Mouse (Mus musculus): ENCODE measurements around the gene Lrmda.
A peak's percentile ranks its signal among the peaks of the same experiment; 100 is the strongest.
"Not testable (repeated sequence)": the region's sequence is repeated elsewhere in the genome, so short reads cannot be mapped to it uniquely, and the experiment has no call there.

The Lrmda gene

GRCm38 (mm10) chr14:22751290-22751689 is 731.8 kb downstream of the Lrmda start:
- no peak for DNase-seq (ENCODE audit: extremely low read depth, low read depth, low spot score)

GRCm38 (mm10) chr14:22754633-22755032 is 735.1 kb downstream of the Lrmda start:
- no peak for DNase-seq (ENCODE audit: extremely low read depth, low read depth, low spot score)

GRCm38 (mm10) chr14:22757493-22757892 is 738.0 kb downstream of the Lrmda start:
- no peak for DNase-seq (ENCODE audit: extremely low read depth, low read depth, low spot score)

GRCm38 (mm10) chr14:22759216-22759615 is 739.7 kb downstream of the Lrmda start:
- no peak for DNase-seq (ENCODE audit: extremely low read depth, low read depth, low spot score)

GRCm38 (mm10) chr14:22759673-22760072 is 740.2 kb downstream of the Lrmda start:
- no peak for DNase-seq (ENCODE audit: extremely low read depth, low read depth, low spot score)

- DNase-seq (ENCODE audit: extremely low read depth, low read depth, low spot score) = no peak
Measured at GRCm38 (mm10) chr14:22760241-22761039, 740.9 kb downstream of the Lrmda start.

GRCm38 (mm10) chr14:22781709-22782108 is 762.2 kb downstream of the Lrmda start:
- DNase-seq (ENCODE audit: extremely low read depth, low read depth, low spot score) = no peak

GRCm38 (mm10) chr14:22782365-22782764 is 762.9 kb downstream of the Lrmda start:
- no peak for DNase-seq (ENCODE audit: extremely low read depth, low read depth, low spot score)

GRCm38 (mm10) chr14:22783211-22784161 is 764.0 kb downstream of the Lrmda start:
- DNase-seq (ENCODE audit: extremely low read depth, low read depth, low spot score) = no peak

GRCm38 (mm10) chr14:22800020-22800419 is 780.5 kb downstream of the Lrmda start:
- no peak for DNase-seq (ENCODE audit: extremely low read depth, low read depth, low spot score)

- no peak for DNase-seq (ENCODE audit: extremely low read depth, low read depth, low spot score)
Measured at GRCm38 (mm10) chr14:22800871-22801636, 781.5 kb downstream of the Lrmda start.

- DNase-seq (ENCODE audit: extremely low read depth, low read depth, low spot score) = not testable (repeated sequence)
Measured at GRCm38 (mm10) chr14:22801714-22802113, 782.2 kb downstream of the Lrmda start.

GRCm38 (mm10) chr14:22807324-22807723 is 787.8 kb downstream of the Lrmda start:
- DNase-seq (ENCODE audit: extremely low read depth, low read depth, low spot score) = no peak

- no peak for DNase-seq (ENCODE audit: extremely low read depth, low read depth, low spot score)
Measured at GRCm38 (mm10) chr14:22807726-22808594, 788.4 kb downstream of the Lrmda start.

- DNase-seq (ENCODE audit: extremely low read depth, low read depth, low spot score) = no peak
Measured at GRCm38 (mm10) chr14:22808595-22809166, 789.2 kb downstream of the Lrmda start.

GRCm38 (mm10) chr14:22809229-22809628 is 789.7 kb downstream of the Lrmda start:
- DNase-seq (ENCODE audit: extremely low read depth, low read depth, low spot score) = peak; percentile 42

GRCm38 (mm10) chr14:22810531-22810930 is 791.0 kb downstream of the Lrmda start:
- no peak for DNase-seq (ENCODE audit: extremely low read depth, low read depth, low spot score)

GRCm38 (mm10) chr14:22812824-22813223 is 793.3 kb downstream of the Lrmda start:
- no peak for DNase-seq (ENCODE audit: extremely low read depth, low read depth, low spot score)

GRCm38 (mm10) chr14:22813389-22813788 is 793.9 kb downstream of the Lrmda start:
- DNase-seq (ENCODE audit: extremely low read depth, low read depth, low spot score) = no peak
